Mouse (Mus musculus) liver, embryonic 14.5 days (tissue): ENCODE measurements at regions not wholly inside any gene's neighbourhood (a gene's known extent, or its start where the extent isn't known, plus 50 kb on each side); places are given as distances from the start of the nearest gene placed in this dataset.
A peak's percentile ranks its signal among the peaks of the same experiment; 100 is the strongest.

Experiments used
- ATAC-seq: fragments of 200-750 bp; cut with Nextera tagmentation; 2 replicates; pipeline ENCODE4 v1.8.0; 2017; ENCODE audit warnings: moderate number of reproducible peaks, mild to moderate bottlenecking, moderate library complexity; ENCODE audit not compliant: insufficient read depth
- DNase-seq, 3 experiments: peaks; one replicate each; pipeline ENCODE4 v3.0.0-alpha.2; 2012 to 2013; ENCODE audit warnings: low read depth in 3 of 3, low spot score in 3 of 3
- H3K27ac ChIP-seq: fragments of 300-500 bp; sonication (generic); 2 replicates; pipeline ENCODE4 v1.5.1; 2014; ENCODE audit warnings: moderate library complexity, mild to moderate bottlenecking, control low read depth, inconsistent platforms
- H3K27me3 ChIP-seq: fragments of 300-500 bp; sonication (generic); 2 replicates; pipeline ENCODE4 v1.6.1; 2014; ENCODE audit warnings: mild to moderate bottlenecking, low read length, moderate library complexity; ENCODE audit not compliant: control insufficient read depth, insufficient read depth
- H3K36me3 ChIP-seq: fragments of 300-500 bp; sonication (generic); replicated peaks from 2 replicates; pipeline ENCODE4 v1.6.1; 2014; ENCODE audit warnings: low read depth; ENCODE audit not compliant: control insufficient read depth, insufficient read depth
- H3K4me1 ChIP-seq, 2 experiments: fragments of 200-500 bp in 1 of 2; fragments of 300-500 bp in 1 of 2; sonication (generic) in 1 of 2; replicated peaks; 2 replicates each; pipeline ENCODE4 v1.6.1; 2012 to 2014; ENCODE audit warnings: antibody characterized with exemption in 1 of 2, inconsistent platforms in 1 of 2, low read length in 1 of 2; ENCODE audit not compliant: control insufficient read depth in 2 of 2, insufficient read depth in 2 of 2
- H3K4me2 ChIP-seq: fragments of 300-500 bp; sonication (generic); 2 replicates; pipeline ENCODE4 v1.6.1; 2014; ENCODE audit warnings: low read depth, mild to moderate bottlenecking, control low read depth, moderate library complexity
- H3K4me3 ChIP-seq, 2 experiments: fragments of 200-500 bp in 1 of 2; fragments of 300-500 bp in 1 of 2; sonication (generic) in 1 of 2; 2 replicates each; pipeline ENCODE4 v1.5.1; 2012 to 2014; ENCODE audit warnings: low read depth in 2 of 2, low read length in 2 of 2, mild to moderate bottlenecking in 2 of 2, control low read depth in 1 of 2, inconsistent platforms in 1 of 2, moderate library complexity in 1 of 2; ENCODE audit not compliant: insufficient read depth in 1 of 2
- H3K9ac ChIP-seq: fragments of 300-500 bp; sonication (generic); replicated peaks from 2 replicates; pipeline ENCODE4 v1.6.1; 2014; ENCODE audit warnings: mild to moderate bottlenecking, control low read depth, moderate library complexity
- H3K9me3 ChIP-seq: fragments of 300-500 bp; sonication (generic); 2 replicates; pipeline ENCODE4 v1.6.1; 2016; ENCODE audit warnings: low read length, mixed read lengths; ENCODE audit not compliant: control insufficient read depth
- CTCF ChIP-seq: IDR thresholded peaks from 2 replicates; pipeline ENCODE4 v1.5.1; 2016; ENCODE audit warnings: antibody characterized with exemption, low read depth, control low read depth
- EP300 ChIP-seq: IDR thresholded peaks from 2 replicates; pipeline ENCODE4 v1.6.1; 2016; ENCODE audit warnings: antibody characterized with exemption, low read depth
- WGBS: fragments of 180-500 bp; shearing (Covaris S2); extraction: QIAGEN DNeasy Blood & Tissue Kit; methylation state at CpG from one replicate; pipeline ENCODE4 v1.1.7; 2014; ENCODE audit not compliant: insufficient replicate concordance; 5-methylcytosine and 5-hydroxymethylcytosine counted together

DNA sequence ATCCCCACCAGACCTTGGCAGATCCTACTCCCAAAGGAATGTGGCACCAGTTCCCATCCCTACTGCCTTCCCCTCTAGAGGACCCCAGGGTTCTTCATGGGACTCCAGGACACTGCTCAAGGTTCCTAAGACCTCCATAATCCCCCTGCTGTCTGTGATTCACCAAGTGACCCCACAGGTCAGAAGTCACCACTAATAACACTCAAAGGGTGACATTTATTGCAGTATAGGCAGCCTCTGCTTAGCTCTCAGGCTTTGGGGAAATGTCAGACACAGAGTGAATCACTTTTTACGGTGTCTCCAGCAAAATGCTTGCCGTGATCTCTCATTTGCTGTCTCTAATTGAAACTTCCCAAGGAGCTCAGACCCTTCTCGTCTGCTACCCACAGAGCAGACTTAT is 209.1 kb upstream of the Csf3r start:
- no peaks in the 10 kb centered on the region for H3K36me3 ChIP-seq
- H3K4me1 ChIP-seq: no peaks in the 10 kb centered on the region
- no peaks in the 10 kb centered on the region for H3K27me3 ChIP-seq
- no peak overlapping the region for H3K27ac ChIP-seq
- no peak overlapping the region for H3K9ac ChIP-seq
- ATAC-seq (no peak), DNase-seq (no peak)
- no peak overlapping the region for H3K4me3 ChIP-seq
- WGBS: 54% methylated on average over 3 of the region's 3 CpGs
- no peak overlapping the region for H3K4me2 ChIP-seq
- H3K9me3 ChIP-seq: no peaks in the 10 kb centered on the region
- TF ChIP-seq CTCF (no peak), EP300 (no peak)

- no peak for DNase-seq
- Histone ChIP-seq H3K4me1 (no peaks in the 10 kb centered on the region), H3K27ac (no peak overlapping the region), H3K36me3 (no peaks in the 10 kb centered on the region), H3K9me3 (no peaks in the 10 kb centered on the region), H3K4me2 (no peak overlapping the region), H3K27me3 (no peaks in the 10 kb centered on the region), H3K4me3 (no peak overlapping the region), H3K9ac (no peak overlapping the region)
- no peak for ATAC-seq
- WGBS: 15% methylated on average over 3 of the region's 3 CpGs
- TF ChIP-seq EP300 (no peak), CTCF (no peak)
Observed at GRCm38 (mm10) chr4:125824525-125824924, 199.8 kb upstream of the Csf3r start.

GRCm38 (mm10) chr4:125826416-125826815 is 197.9 kb upstream of the Csf3r start:
- no peaks in the 10 kb centered on the region for H3K36me3 ChIP-seq
- no peaks in the 10 kb centered on the region for H3K9me3 ChIP-seq
- no peaks in the 10 kb centered on the region for H3K4me1 ChIP-seq
- H3K9ac ChIP-seq: no peak overlapping the region
- H3K4me3 ChIP-seq: no peak overlapping the region
- ATAC-seq: no peak
- no peak for TF ChIP-seq CTCF
- no peak for TF ChIP-seq EP300
- WGBS: 56% methylated on average over 5 of the region's 5 CpGs
- no peak overlapping the region for H3K4me2 ChIP-seq
- H3K27me3 ChIP-seq: no peaks in the 10 kb centered on the region
- H3K27ac ChIP-seq: no peak overlapping the region
- DNase-seq: no peak

- Histone ChIP-seq H3K4me2 (no peak overlapping the region), H3K9me3 (no peaks in the 10 kb centered on the region), H3K27ac (no peak overlapping the region), H3K27me3 (no peaks in the 10 kb centered on the region), H3K4me1 (no peaks in the 10 kb centered on the region), H3K36me3 (no peaks in the 10 kb centered on the region), H3K4me3 (no peak overlapping the region), H3K9ac (no peak overlapping the region)
- DNase-seq (peak in 1 of 3 experiments; percentile 10), ATAC-seq (no peak)
- TF ChIP-seq CTCF (no peak), EP300 (no peak)
- 2% methylated on average over 8 of the region's 8 CpGs for WGBS
Observed at GRCm38 (mm10) chr4:125835250-125835649, 189.1 kb upstream of the Csf3r start.

DNA sequence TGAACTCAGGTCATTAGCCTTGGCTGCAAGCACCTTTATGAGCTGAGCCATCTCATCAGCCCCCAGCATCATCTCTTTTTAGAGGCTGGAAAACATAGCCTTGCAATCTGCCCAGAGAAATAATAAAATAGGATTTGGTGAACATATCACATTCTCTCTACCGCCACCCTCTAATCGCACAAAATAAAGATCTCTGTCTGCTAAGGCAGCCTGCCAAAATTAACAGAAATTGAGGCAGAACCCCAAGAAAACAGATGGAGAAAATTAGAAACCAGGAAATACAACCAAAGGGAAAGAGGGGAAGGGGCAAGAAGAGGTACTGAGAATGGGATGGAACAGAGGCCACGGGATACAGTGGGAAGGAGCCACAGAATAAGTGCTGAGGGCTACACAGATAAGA is 176.8 kb upstream of the Csf3r start:
- no peak for ATAC-seq
- no peak overlapping the region for H3K27ac ChIP-seq
- no peak overlapping the region for H3K9ac ChIP-seq
- WGBS: 73% methylated on average over 3 of the region's 3 CpGs
- TF ChIP-seq CTCF: no peak
- no peak for TF ChIP-seq EP300
- H3K4me2 ChIP-seq: no peak overlapping the region
- no peaks in the 10 kb centered on the region for H3K36me3 ChIP-seq
- no peak overlapping the region for H3K4me3 ChIP-seq
- no peak for DNase-seq
- H3K9me3 ChIP-seq: no peaks in the 10 kb centered on the region
- H3K4me1 ChIP-seq: no peaks in the 10 kb centered on the region
- no peaks in the 10 kb centered on the region for H3K27me3 ChIP-seq
